Mouse (Mus musculus): ENCODE measurements at regions not wholly inside any gene's neighbourhood (a gene's known extent, or its start where the extent isn't known, plus 50 kb on each side); places are given as distances from the start of the nearest gene placed in this dataset.

- peak; percentile 6 for DNase-seq
Observed at GRCm38 (mm10) chr2:128503136-128503935, 87.7 kb upstream of the Spdye4c start.

GRCm38 (mm10) chr2:128507591-128508243 is 83.3 kb upstream of the Spdye4c start:
- DNase-seq, result peak; percentile 7 to 12

GRCm38 (mm10) chr2:128508244-128508605 is 82.8 kb upstream of the Spdye4c start:
- no peak for DNase-seq

- DNase-seq, result no peak
Observed at GRCm38 (mm10) chr2:128511291-128511690, 79.7 kb upstream of the Spdye4c start.

GRCm38 (mm10) chr2:128512852-128513251 is 78.2 kb upstream of the Spdye4c start:
- no peak for DNase-seq

GRCm38 (mm10) chr2:128514463-128515290 is 76.3 kb upstream of the Spdye4c start:
- no peak for DNase-seq

GRCm38 (mm10) chr2:128515701-128516100 is 75.3 kb upstream of the Spdye4c start:
- no peak for DNase-seq

GRCm38 (mm10) chr2:128516694-128517093 is 74.3 kb upstream of the Spdye4c start:
- DNase-seq, result no peak

- no peak for DNase-seq
Observed at GRCm38 (mm10) chr2:128518142-128518541, 72.9 kb upstream of the Spdye4c start.

GRCm38 (mm10) chr2:128521701-128522443 is 69.1 kb upstream of the Spdye4c start:
- DNase-seq, result no peak

GRCm38 (mm10) chr2:128523425-128524108 is 67.4 kb upstream of the Spdye4c start:
- DNase-seq, result no peak

GRCm38 (mm10) chr2:128526100-128526499 is 64.9 kb upstream of the Spdye4c start:
- no peak for DNase-seq

GRCm38 (mm10) chr2:128526883-128527344 is 64.1 kb upstream of the Spdye4c start:
- DNase-seq, result no peak

GRCm38 (mm10) chr2:128536294-128536693 is 54.7 kb upstream of the Spdye4c start:
- DNase-seq, result no peak

- no peak for DNase-seq
Observed at GRCm38 (mm10) chr2:128537425-128537824, 53.6 kb upstream of the Spdye4c start.

GRCm38 (mm10) chr2:128538736-128539135 is 52.3 kb upstream of the Spdye4c start:
- DNase-seq, result no peak
